ENCODE assay signal across 10 mouse cellular contexts in genomic region chr17:24650766-24651165, GRCm38 (mm10). TPM values are rescaled to one million over a fixed set of nuclear protein-coding genes. Genes with fewer than 3 reads are reported as not detected.
A peak's percentile ranks its signal among the peaks of the same experiment; 100 is the strongest.
DNase-seq lines count a peak whose midpoint lies in the region; ATAC-seq and TF ChIP-seq lines count a peak whose summit lies in the region.
"Had no signal": no experiment of that assay in that cellular context is flagged by ENCODE, and none has a peak within 500 bp of the region (broad histone marks: within the 10 kb centered on the region; RNA-seq: fewer than 3 reads in every experiment).

No protein-coding gene starts in this region.

- H3K9me3 ChIP-seq in embryonic facial prominence, embryonic 15.5 days (replicated peaks), result no peaks in the 10 kb centered on the region
- no peaks in the 10 kb centered on the region for H3K9me3 ChIP-seq in intestine, embryonic 15.5 days
- no peaks in the 10 kb centered on the region for H3K9me3 ChIP-seq in neural tube, embryonic 12.5 days
- H3K9me3 ChIP-seq: megakaryocyte, embryonic 14.5 days had no signal

- DNase-seq in layer of hippocampus, adult 2 months (ENCODE audit: low spot score in 2 of 2), result no peak
- no peak for DNase-seq in layer of hippocampus, postnatal 36 days
- no peak for DNase-seq in urinary bladder, postnatal 25 days (ENCODE audit: low spot score)
- DNase-seq in gastrocnemius, postnatal 4 days (ENCODE audit: low spot score in 2 of 2), result no peak

- peak overlapping the region; percentile 91; the same call in 1 of the 2 replicates for H3K27ac ChIP-seq in layer of hippocampus, adult 2 months
- no peak overlapping the region for H3K27ac ChIP-seq in embryonic facial prominence, embryonic 15.5 days (replicated peaks)
- no peak overlapping the region for H3K27ac ChIP-seq in intestine, embryonic 15.5 days
- H3K27ac ChIP-seq in neural tube, embryonic 12.5 days, result no peak overlapping the region

- 73% methylated on average over 4 of the region's 4 CpGs for WGBS in embryonic facial prominence, embryonic 15.5 days
- WGBS in intestine, embryonic 15.5 days, result 73% methylated on average over 4 of the region's 4 CpGs
- WGBS in neural tube, embryonic 12.5 days, result 76% methylated on average over 4 of the region's 4 CpGs

- no peak overlapping the region for H3K9ac ChIP-seq in embryonic facial prominence, embryonic 15.5 days
- H3K9ac ChIP-seq in intestine, embryonic 15.5 days, result no peak overlapping the region
- H3K9ac ChIP-seq in neural tube, embryonic 12.5 days, result 0 out of 2 replicates have a peak overlapping the region, but pooled peaks have one; percentile 72

- ATAC-seq in embryonic facial prominence, embryonic 15.5 days (ENCODE audit: insufficient number of reproducible peaks, low FRiP score, low TSS enrichment, low read depth), result no peak
- no peak for ATAC-seq in intestine, embryonic 15.5 days
- ATAC-seq in neural tube, embryonic 12.5 days (ENCODE audit: low FRiP score, low read depth), result no peak

- no peaks in the 10 kb centered on the region for H3K27me3 ChIP-seq in embryonic facial prominence, embryonic 15.5 days
- no peaks in the 10 kb centered on the region for H3K27me3 ChIP-seq in intestine, embryonic 15.5 days (replicated peaks)
- H3K27me3 ChIP-seq in neural tube, embryonic 12.5 days (replicated peaks), result peaks cover 25% of the 10 kb centered on the region
- H3K27me3 ChIP-seq: Patski had no signal

- peaks cover 4% of the 10 kb centered on the region; the same call in 1 of the 2 replicates for H3K36me3 ChIP-seq in embryonic facial prominence, embryonic 15.5 days
- H3K36me3 ChIP-seq in intestine, embryonic 15.5 days, result no peaks in the 10 kb centered on the region
- no peaks in the 10 kb centered on the region for H3K36me3 ChIP-seq in neural tube, embryonic 12.5 days

- no peak for TF ChIP-seq CTCF in layer of hippocampus, adult 2 months (conservative IDR thresholded peaks at IDR 0.05)

- H3K4me3 ChIP-seq in layer of hippocampus, adult 2 months, result peak overlapping the region; percentile 84; the same call in 1 of the 2 replicates
- peak overlapping the region; percentile 80; the same call in 1 of the 2 replicates for H3K4me3 ChIP-seq in embryonic facial prominence, embryonic 15.5 days (replicated peaks)
- peak overlapping the region; percentile 72; the same call in 1 of the 2 replicates for H3K4me3 ChIP-seq in intestine, embryonic 15.5 days (replicated peaks)
- no peak overlapping the region for H3K4me3 ChIP-seq in neural tube, embryonic 12.5 days

- peaks cover 27% of the 10 kb centered on the region for H3K4me1 ChIP-seq in embryonic facial prominence, embryonic 15.5 days
- H3K4me1 ChIP-seq in intestine, embryonic 15.5 days (replicated peaks), result peaks cover 23% of the 10 kb centered on the region
- H3K4me1 ChIP-seq in neural tube, embryonic 12.5 days, result peaks cover 12% of the 10 kb centered on the region

- H3K4me2 ChIP-seq in embryonic facial prominence, embryonic 15.5 days (replicated peaks), result peak overlapping the region; percentile 91
- H3K4me2 ChIP-seq in intestine, embryonic 15.5 days (replicated peaks), result no peak overlapping the region; the same call in 1 of the 2 replicates
- H3K4me2 ChIP-seq in neural tube, embryonic 12.5 days (replicated peaks), result peak overlapping the region; percentile 95

RNA-seq across cellular contexts. Expression of gene Slc9a3r2, which starts 0.6 kb away (rescaled TPM):
- total RNA-seq in layer of hippocampus, adult 2 months (2021), result 10 to 100 TPM; 41.9 to 44.1 TPM
- 10 to 100 TPM; 41.1 to 43.3 TPM for total RNA-seq in layer of hippocampus, postnatal 36 days (2021)
- polyA plus RNA-seq in embryonic facial prominence, embryonic 15.5 days (2015; fragmentation: Nextera tagmentation; extraction: Ambion mirVana), result 64.4 and 65.9 TPM in 2 replicates
- polyA plus RNA-seq in intestine, embryonic 15.5 days (2015; fragmentation: Nextera tagmentation; extraction: Ambion mirVana), result 43.9 and 49.2 TPM in 2 replicates
- 36.9 and 37.7 TPM in 2 replicates for polyA plus RNA-seq in neural tube, embryonic 12.5 days (2016; fragmentation: Nextera tagmentation; extraction: Ambion mirVana)
- total RNA-seq in gastrocnemius, postnatal 4 days (2021), result 10 to 100 TPM; 35.4 to 35.6 TPM

RNA-seq across cellular contexts. Expression of gene Npw, which starts 7.5 kb away (rescaled TPM):
- total RNA-seq in layer of hippocampus, adult 2 months (2021), result 1 to 10 TPM; 2.0 to 2.3 TPM
- 1 to 10 TPM; 1.7 to 2.9 TPM for total RNA-seq in layer of hippocampus, postnatal 36 days (2021)
- 0.36 and 0.56 TPM in 2 replicates for polyA plus RNA-seq in embryonic facial prominence, embryonic 15.5 days (2015; fragmentation: Nextera tagmentation; extraction: Ambion mirVana)
- 0.30 and 0.56 TPM in 2 replicates for polyA plus RNA-seq in intestine, embryonic 15.5 days (2015; fragmentation: Nextera tagmentation; extraction: Ambion mirVana)
- not detected in 2 replicates for polyA plus RNA-seq in neural tube, embryonic 12.5 days (2016; fragmentation: Nextera tagmentation; extraction: Ambion mirVana)
- total RNA-seq in gastrocnemius, postnatal 4 days (2021), result not detected
- polyA plus RNA-seq: brain, embryonic 14.5 days; Patski had no signal

RNA-seq across cellular contexts. Expression of gene Nthl1, which starts 18.3 kb away (rescaled TPM):
- 1 to 10 TPM; 6.2 to 6.8 TPM for total RNA-seq in layer of hippocampus, adult 2 months (2021)
- total RNA-seq in layer of hippocampus, postnatal 36 days (2021), result 1 to 10 TPM; 3.9 to 6.9 TPM
- 22.2 and 25.3 TPM in 2 replicates for polyA plus RNA-seq in embryonic facial prominence, embryonic 15.5 days (2015; fragmentation: Nextera tagmentation; extraction: Ambion mirVana)
- 15.6 and 18.1 TPM in 2 replicates for polyA plus RNA-seq in intestine, embryonic 15.5 days (2015; fragmentation: Nextera tagmentation; extraction: Ambion mirVana)
- polyA plus RNA-seq in neural tube, embryonic 12.5 days (2016; fragmentation: Nextera tagmentation; extraction: Ambion mirVana), result 10.5 and 12.4 TPM in 2 replicates
- 1 to 10 TPM; 7.5 TPM for total RNA-seq in gastrocnemius, postnatal 4 days (2021)

RNA-seq across cellular contexts. Expression of gene Tsc2, which starts 18.3 kb away (rescaled TPM):
- 100 to 1,000 TPM; 192 to 223 TPM for total RNA-seq in layer of hippocampus, adult 2 months (2021)
- 100 to 1,000 TPM; 181 to 184 TPM for total RNA-seq in layer of hippocampus, postnatal 36 days (2021)
- polyA plus RNA-seq in embryonic facial prominence, embryonic 15.5 days (2015; fragmentation: Nextera tagmentation; extraction: Ambion mirVana), result 57.8 and 64.4 TPM in 2 replicates
- 41.0 and 45.7 TPM in 2 replicates for polyA plus RNA-seq in intestine, embryonic 15.5 days (2015; fragmentation: Nextera tagmentation; extraction: Ambion mirVana)
- 66.5 and 75.0 TPM in 2 replicates for polyA plus RNA-seq in neural tube, embryonic 12.5 days (2016; fragmentation: Nextera tagmentation; extraction: Ambion mirVana)
- total RNA-seq in gastrocnemius, postnatal 4 days (2021), result 10 to 100 TPM; 66.4 to 75.4 TPM

RNA-seq across cellular contexts. Expression of gene Zfp598, which starts 18.7 kb away (rescaled TPM):
- total RNA-seq in layer of hippocampus, adult 2 months (2021), result 10 to 100 TPM; 36.6 to 43.9 TPM
- 10 to 100 TPM; 38.2 to 43.5 TPM for total RNA-seq in layer of hippocampus, postnatal 36 days (2021)
- polyA plus RNA-seq in embryonic facial prominence, embryonic 15.5 days (2015; fragmentation: Nextera tagmentation; extraction: Ambion mirVana), result 23.8 and 26.8 TPM in 2 replicates
- polyA plus RNA-seq in intestine, embryonic 15.5 days (2015; fragmentation: Nextera tagmentation; extraction: Ambion mirVana), result 20.0 and 20.5 TPM in 2 replicates
- polyA plus RNA-seq in neural tube, embryonic 12.5 days (2016; fragmentation: Nextera tagmentation; extraction: Ambion mirVana), result 24.1 and 27.2 TPM in 2 replicates
- total RNA-seq in gastrocnemius, postnatal 4 days (2021), result 10 to 100 TPM; 25.7 to 29.6 TPM
